Mouse (Mus musculus) cerebellum, adult 2 months (tissue): ENCODE results near the gene Pcyox1.

Experiments used
- CTCF ChIP-seq: fragments of 200-500 bp; IDR thresholded peaks from 2 replicates; pipeline ENCODE4 v1.5.1; 2011; ENCODE audit warnings: low read depth, mild to moderate bottlenecking, control low read depth, low read length, moderate library complexity, borderline replicate concordance; ENCODE audit not compliant: insufficient read depth
- POLR2A ChIP-seq: fragments of 200-500 bp; IDR thresholded peaks from 2 replicates; pipeline ENCODE4 v1.6.1; 2011; ENCODE audit warnings: low read length, control low read depth, borderline replicate concordance; ENCODE audit not compliant: insufficient read depth

- peak; percentile 44; the same call in 1 of the 2 replicates for TF ChIP-seq POLR2A
- TF ChIP-seq CTCF, result peak; percentile 82
Observed at GRCm38 (mm10) chr6:86365371-86366124, 31.4 kb downstream of the Pcyox1 start, which contains the start of gene Fam136a.
